Mouse (Mus musculus): ENCODE data around the gene Imp3.

- TF ChIP-seq MEF2A (IDR thresholded peaks at IDR 0.05; ENCODE audit: extremely low read depth, insufficient replicate concordance, low read depth, low read length, poor library complexity, severe bottlenecking), result no peak
- TF ChIP-seq SMC3 (IDR thresholded peaks at IDR 0.05; ENCODE audit: low read depth, low read length), result no peak
- TF ChIP-seq E2F4 (IDR thresholded peaks at IDR 0.05; ENCODE audit: borderline replicate concordance, low read depth, low read length), result no peak
- TF ChIP-seq POLR2A (IDR thresholded peaks at IDR 0.05; ENCODE audit: control insufficient read depth in 1 of 2, insufficient read depth in 1 of 2, low read depth in 1 of 2, low read length in 2 of 2, poor library complexity in 1 of 2), result no peak
- no peak for TF ChIP-seq CTCF (IDR thresholded peaks at IDR 0.05 in 2 of 3, conservative IDR thresholded peaks at IDR 0.05 in 1 of 3; ENCODE audit: control insufficient read depth in 1 of 3, insufficient read depth in 1 of 3, low read depth in 2 of 3, low read length in 3 of 3, poor library complexity in 1 of 3, severe bottlenecking in 1 of 3)
These were observed 49.7 kb upstream of the Imp3 start for GRCm38 (mm10) chr9:56887581-56887980.
